Mouse (Mus musculus): ENCODE measurements around the gene Tenm3.

Gene Tenm3

DNA sequence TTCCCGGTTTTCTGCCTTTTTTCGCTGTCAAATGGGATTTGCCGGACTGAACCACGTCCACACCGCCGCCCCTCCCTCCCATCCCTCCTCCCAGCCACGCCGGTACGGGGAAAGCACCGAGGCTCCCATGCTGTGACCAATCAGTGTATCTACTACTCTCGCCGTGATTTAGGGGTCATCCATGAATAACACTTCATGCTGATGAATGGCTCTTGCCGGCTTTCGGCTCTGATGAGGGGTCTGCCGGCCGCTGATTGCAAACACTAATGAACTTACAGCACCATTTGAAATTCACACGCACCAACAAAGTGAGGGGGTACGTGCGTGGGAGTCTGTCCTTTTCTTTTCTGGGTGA, at the start of gene Tenm3:
TSS of gene Tenm3 (minus strand) at position 21 of the 355 bp plus-strand sequence.
- peak; percentile 51 for DNase-seq (ENCODE audit: low spot score)

DNA sequence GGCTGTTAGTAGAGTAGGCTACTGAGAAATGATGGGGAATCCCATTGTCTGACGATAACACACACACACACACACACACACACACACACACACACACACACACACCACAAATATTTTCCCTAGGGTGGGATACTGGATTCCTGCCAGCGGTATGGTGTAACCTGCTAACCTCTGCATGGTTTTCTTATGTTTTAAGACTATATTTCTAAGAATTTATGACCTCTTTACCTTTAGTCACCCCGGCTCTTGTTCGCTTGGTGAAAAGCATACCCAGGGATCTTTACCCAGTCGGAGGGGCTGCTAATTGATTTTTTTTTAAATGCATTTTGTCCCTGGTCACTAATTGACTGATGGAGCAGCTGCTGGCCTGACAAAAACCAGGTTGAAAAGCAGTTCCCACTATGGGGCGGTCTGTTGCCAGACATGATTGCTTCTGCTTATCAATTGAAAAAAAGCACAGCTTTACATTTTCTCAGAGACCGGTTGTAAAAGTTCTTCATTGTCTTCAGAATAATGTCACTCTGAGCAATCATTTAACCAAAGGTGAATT, 46.5 kb upstream of the Tenm3 start:
- no peak for DNase-seq (ENCODE audit: low spot score)

DNA sequence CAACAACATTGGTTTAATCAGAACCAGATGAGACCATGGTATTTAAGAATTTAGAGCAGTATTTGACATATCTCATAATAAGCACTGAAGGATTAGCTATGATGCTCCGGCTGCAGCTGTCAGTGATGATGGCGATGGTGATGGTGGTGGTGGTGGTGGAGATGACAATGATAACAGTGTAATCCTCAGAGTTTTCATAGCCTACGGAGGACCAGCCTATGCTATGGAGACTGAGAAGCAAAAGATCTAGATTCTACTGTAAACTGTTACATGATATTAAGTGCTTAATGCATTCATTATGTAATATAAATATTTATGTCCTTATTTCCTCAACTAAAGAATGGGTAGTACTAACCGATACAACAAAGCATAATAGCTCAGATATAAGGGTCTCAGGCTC, 40.5 kb upstream of the Tenm3 start:
- DNase-seq (ENCODE audit: low spot score) = no peak

DNA sequence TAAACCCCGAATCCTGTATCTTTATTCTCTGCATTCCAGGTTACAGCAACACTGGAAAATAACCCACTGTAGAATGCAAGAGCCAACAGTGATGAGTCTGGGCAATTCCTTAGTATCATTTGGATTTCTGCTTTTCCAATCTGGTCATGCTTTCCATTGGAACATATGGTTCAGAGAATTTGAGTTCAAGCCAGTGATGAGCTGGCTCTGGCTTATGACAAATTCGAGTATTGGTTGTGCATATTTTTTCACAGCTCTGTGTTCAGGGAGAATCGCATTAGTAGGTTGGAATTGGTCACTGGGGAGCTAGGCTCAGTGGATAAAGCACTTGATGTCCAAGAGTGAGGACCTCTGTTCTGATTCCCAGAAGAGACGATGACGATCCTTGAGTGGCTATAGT, 36.8 kb upstream of the Tenm3 start:
- no peak for DNase-seq (ENCODE audit: low spot score)

DNA sequence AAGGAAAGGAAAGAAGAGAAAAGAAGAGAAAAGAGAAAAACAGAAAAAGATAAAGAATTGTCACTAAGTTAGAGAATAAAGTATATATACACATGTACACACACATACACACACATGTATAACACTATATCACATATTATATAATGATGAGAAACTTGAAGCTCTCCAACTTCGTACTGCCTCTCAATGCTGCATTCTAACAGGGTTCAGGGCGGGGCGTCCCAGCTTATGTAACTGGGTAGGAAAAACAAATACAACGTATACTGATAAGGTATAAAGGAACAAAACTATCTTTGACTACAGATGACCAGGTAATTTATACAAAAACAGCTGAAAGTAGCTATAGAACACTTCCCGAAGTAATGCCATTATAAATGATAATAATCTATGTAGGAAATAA, 22.2 kb upstream of the Tenm3 start:
- DNase-seq (ENCODE audit: low spot score) = no peak

DNA sequence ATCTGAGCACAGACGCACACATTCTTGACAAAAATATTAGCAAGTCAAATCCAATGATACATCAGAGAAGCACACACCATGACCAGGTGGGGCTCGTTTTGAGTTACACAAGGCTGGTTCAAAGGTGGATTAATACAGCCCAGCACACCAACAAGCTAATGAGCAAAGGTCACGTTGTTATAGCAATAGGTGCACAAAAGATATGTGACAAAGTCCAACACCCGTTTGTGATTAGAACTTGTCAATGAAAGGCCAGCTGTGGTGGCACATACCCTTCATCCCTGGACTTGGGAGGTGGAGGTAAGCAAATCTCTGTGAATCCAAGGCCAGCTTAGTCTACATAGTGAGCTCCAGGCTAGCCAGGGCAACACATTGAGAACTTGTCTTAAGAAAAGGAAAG, 21.7 kb upstream of the Tenm3 start:
- DNase-seq (ENCODE audit: low spot score) = no peak

DNA sequence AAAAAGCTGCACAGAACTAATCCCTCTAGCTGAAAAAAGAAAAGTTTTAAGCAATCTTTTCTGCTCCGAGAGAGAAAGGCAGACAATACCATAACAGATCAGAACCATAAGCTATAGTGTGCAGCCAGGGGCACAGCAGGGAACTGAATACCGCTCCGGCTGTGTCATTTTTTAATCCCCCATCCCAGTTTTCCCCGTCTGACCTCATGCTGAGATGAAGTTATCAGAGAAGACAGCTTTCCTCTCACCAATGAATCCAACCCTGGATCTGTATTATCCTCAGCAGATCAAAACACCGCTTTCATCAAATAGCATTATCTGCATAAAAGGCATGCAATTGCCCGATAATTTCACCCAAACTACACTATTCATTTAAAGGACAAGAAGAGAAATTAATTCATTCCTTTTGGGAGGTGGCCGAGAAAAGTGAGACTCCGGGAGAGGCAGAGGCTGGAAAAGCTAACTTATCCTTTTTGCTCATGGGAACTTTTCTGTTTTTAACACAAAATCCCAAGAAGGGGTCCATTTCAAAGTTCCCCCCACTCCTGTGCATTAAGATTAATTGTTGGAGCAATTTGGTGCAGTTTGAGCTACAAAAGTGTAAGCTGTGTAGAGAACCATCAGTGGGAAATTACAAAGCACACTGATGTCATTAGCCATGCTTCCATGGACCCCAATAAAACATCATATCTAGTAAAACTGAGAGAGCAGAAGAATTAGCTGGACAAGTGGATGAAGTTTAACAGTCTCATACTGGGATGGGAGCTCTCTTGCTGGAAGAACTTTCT, 6.7 kb upstream of the Tenm3 start:
- DNase-seq (ENCODE audit: low spot score) = no peak

DNA sequence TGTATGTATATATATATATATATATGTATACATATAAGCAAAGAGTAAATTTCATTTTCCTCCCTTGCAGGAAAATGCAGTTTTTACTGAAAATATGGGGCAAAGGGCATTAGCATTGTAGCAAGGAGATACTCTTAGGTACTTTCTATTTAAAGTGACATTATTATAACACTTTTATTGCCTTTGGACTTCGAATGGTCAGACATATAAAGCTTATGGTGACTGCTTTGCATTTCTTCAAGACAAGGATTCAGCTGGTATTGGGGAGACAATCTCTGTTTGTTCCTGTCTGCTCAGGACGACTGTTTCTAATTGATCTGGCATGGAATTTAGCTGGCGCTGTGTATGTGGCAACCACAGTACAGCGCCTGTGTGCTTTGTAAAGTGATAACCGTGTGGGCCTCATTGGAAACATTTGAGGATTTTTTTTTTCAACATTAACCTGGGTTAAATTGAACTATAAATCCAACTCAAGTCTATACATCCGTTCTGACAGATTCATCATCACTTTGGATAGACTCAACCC, 5.4 kb upstream of the Tenm3 start:
- DNase-seq (ENCODE audit: low spot score) = no peak

DNA sequence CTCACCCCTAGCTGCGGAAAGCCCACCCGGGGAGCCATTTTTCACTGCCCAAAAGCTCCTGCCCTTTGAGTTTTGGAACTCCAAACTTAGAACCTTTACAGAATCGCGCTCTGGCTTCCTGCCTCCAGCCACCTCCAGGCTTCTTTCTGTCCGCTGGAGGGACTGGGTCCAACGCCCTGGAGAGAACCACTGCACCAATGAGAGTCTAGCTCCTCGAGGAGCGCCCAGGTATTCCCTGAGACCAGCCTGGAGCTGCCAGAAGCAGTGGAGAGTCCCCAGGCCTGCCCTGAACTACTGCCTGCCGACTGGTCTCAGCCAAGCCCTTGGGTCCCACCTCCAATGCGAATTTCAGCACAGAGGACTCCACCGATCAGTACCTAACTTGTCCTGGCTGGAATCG, 1.2 kb upstream of the Tenm3 start:
- no peak for DNase-seq (ENCODE audit: low spot score)

DNA sequence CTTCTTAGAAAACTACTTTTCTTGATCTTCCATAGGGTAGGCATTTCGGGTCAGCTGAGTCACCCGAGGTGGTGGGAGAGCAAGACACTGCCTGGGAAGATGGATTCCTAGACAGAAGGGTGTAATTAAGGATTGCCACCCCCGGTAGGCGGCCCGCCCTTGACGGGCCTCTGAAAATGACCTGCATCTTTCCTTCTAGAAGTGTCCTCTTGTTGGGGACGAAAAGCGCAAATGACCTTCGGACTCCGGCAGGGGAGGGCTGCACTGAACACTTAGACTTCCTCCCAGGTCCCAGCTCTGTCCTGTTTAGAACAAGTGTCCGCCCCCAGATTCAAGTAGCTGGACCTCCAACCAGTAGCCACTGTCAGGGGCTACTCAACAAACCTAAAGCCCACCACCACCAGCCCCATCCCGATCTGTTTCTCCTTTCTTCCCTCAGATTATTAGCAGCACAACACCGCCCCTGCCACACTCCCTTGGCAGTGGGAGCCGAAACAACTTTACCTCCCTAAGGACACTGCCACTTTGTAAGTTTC, 687 bp upstream of the Tenm3 start:
- DNase-seq (ENCODE audit: low spot score) = no peak

DNA sequence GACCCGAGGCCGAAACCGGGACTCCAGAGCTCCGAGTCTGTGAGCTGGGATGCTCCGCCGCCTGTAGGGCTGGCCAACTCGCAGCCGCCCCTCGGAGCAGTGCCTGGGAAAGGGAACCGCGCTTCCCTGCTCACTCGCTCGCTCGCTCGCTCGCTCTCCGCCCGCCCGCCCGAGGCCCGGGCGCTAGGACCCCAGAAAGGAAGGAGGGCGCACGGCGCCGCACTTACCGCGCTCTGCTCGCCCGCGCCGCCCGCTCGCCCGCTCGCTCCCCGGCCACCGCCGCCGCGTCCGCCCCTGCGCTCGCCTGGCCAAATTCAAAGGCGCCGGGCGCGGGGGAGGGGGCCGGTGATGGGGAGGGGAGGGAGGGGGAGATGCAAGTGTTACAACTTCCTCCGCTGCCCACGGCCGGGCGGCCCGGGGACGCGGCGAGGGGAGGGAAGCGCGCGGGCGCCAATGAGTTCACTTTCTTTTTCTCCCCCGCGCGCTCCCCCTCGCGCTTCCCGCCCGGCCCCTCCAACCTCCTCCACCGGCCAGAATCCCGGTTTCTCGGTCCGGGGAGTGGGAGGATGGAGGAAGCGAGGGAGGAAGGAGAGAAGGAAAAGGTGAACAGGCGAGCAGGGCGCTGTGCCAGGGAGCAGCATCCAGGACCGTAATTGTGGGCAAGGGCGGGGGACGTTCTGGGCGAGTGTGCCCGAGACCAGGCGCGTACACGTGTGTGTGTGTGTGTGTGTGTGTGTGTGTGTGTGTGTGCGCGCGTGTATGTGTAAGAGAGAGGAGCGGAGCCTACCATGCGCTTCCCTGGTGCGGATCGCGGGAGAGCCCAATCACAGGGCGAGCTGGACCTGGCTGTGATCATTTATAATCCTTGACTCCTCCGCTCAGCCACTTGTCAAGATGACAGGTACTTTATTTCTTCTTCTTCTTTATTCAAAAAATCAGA, 490 bp downstream of the Tenm3 start:
- peak; percentile 81 for DNase-seq (ENCODE audit: low spot score)

DNA sequence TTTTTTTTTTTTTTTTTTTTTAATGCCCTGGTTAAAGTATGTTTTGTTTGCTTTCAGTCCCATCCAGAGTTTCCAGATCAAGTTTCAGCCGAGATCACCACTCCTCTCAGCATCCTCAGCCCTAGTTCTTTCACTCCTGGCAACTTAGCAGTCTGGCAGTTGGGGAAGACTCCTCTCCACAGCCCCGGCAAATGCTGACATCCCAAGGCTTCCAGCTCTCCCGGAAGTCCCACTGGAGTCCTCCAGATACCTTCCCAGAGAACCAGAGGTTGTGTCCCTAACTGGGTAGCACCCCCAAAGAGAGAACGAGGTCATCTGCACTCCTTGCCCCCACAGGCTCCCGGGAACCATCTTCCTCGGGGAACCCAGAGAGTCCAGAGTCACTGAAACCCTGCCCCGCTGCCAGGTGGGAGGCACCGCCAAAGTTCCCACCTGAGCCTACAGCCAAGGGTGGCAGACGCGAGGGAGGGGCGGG, 1.2 kb downstream of the Tenm3 start:
- DNase-seq (ENCODE audit: low spot score) = no peak

DNA sequence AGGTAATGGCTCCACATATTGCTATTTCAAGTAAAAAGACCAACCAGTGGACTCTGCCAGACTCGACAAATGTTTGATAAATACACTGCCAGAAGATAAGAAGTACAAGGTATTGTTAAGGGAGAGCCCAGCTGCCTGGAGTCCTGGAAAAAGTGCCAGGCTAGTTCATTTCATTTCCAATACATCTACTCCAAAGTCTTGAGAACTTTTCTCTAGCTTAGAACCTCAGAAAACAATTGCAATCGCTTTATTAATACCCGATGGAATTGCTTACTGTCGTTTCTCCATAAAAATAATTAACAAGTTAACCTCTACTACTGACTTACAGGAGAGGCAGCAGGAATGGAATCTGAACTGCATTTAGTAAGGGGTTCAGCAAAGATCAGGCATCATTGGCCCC, 1.7 kb downstream of the Tenm3 start:
- no peak for DNase-seq (ENCODE audit: low spot score)

DNA sequence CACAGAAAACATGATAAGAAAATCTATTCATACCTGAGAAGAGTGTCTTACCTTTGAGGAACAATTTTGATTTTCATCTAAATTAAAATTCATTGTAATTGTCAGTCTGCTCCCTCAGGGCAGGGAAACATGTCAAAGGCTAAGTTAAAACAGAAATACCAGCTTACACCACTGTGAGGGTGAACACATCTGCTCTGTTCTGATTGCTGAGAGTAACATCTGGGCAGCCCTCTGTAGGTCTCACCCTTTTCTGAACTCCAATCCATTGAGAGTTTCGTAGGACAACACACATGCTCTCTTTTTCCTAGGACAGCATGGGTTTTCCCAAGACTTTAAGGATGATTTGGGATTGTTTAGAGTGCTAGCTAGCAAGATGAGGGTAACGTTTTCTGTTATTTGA, 8.0 kb downstream of the Tenm3 start:
- no peak for DNase-seq (ENCODE audit: low spot score)

DNA sequence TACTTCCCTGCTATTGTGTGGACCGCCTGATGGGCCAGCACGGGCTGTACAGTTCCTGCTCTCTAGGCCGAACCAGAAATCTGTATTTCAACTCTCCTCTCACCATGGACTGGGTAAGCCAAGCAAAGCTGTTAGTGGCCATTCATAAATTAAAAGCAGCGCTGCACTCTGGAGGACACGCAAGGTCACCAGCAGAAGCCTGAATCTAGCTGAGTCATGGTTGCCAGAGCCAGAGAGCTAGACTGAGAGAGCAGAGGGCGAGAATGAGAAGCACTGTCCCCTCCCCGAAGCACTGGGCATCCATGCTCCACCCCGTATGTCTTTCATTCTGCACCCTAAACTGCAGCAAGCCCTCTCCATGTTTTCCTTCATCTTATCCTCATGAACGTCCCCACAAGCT, 16.3 kb downstream of the Tenm3 start:
- DNase-seq (ENCODE audit: low spot score) = no peak

DNA sequence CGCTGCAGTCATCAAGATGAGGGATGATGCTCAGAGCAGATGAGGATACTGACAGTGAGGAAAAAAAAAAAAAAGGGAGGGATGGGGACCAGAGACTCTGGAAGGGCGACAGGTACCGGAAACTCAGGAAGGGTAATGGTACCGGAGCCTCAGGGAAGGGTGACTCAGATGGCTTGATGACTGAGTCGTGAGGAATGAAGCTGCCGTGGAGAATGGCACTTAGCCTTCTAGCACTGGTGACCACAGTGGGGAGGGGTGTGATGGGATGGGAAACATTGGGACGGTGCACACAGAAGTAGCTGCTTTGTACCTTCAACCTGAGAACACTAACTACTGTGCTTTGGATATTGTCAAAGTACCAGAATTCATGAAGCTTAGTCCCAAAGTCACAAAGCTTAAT, 18.1 kb downstream of the Tenm3 start:
- DNase-seq (ENCODE audit: low spot score) = no peak

DNA sequence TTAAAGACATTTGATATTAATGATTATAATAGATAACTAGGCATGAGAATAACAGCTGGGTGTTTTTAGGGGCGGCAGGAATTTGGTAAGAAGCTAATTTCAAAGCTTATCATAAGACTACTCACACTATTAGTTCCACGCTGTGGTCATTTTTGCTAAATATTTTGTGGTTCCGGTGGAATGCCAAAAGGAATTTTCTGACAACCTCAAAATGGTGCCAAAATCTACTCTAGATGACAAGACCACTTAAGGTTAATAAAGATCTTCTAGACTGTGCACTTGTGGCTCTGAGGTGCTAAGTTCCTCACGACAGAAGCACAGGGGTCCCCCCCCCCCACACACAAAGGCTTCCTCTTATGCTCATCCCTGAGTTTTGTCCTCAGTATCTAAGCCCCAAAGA, 21.5 kb downstream of the Tenm3 start:
- DNase-seq (ENCODE audit: low spot score) = no peak

DNA sequence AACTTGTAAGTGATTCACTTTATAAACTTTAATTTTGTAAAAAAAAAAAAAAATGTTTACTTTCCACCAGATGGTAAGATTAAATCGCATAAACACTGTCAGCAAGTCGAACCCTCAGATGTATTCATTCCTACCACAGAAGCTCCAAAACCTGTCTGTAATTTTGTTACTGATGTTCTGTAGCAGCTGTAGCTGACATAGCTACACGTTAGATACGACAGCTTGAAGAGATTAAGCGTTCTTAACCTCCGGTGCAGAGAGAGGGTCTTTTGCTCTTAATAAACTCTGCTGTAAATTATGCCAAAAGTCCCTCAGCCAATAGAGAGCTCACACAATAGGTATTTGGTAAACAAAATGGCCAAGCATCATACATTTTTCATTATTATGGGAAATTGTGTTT, 23.8 kb downstream of the Tenm3 start:
- DNase-seq (ENCODE audit: low spot score) = no peak

DNA sequence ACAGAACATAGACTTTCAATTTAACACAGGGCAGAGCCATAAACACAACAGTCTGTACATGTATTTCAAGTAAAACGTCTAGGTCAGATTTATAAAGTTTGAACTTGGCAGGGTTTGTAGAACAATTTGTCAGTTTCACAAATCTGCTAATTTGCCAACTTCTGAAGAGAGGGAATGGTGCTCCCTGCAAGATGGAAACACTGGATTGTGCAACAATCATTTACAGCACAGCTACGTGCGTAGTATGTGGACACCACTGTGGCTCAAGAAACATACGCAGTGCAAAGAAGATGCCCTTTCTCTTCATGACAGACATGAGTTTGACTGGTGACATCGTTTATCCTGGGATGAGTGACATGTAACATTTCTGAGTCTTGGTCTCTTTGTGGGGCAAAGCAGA, 24.4 kb downstream of the Tenm3 start:
- no peak for DNase-seq (ENCODE audit: low spot score)

DNA sequence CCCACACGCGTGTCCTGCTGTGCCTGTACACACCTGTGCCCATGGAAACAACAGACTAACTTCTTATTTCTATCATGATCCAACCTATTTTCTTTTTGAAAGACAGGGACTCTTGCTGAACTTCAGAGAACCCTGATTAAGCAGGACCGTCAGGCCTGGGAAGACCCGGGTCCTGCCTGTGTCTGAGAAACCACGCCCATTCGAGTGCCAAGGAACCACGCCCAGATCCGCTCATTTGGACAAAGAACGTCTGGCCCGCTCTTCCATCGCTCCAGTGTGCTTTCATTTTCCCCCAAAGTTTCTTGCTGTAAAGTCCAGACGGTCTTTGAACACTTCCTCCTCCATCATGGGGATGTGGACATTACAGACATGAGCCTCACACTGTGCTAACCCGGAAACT, 26.8 kb downstream of the Tenm3 start:
- no peak for DNase-seq (ENCODE audit: low spot score)

DNA sequence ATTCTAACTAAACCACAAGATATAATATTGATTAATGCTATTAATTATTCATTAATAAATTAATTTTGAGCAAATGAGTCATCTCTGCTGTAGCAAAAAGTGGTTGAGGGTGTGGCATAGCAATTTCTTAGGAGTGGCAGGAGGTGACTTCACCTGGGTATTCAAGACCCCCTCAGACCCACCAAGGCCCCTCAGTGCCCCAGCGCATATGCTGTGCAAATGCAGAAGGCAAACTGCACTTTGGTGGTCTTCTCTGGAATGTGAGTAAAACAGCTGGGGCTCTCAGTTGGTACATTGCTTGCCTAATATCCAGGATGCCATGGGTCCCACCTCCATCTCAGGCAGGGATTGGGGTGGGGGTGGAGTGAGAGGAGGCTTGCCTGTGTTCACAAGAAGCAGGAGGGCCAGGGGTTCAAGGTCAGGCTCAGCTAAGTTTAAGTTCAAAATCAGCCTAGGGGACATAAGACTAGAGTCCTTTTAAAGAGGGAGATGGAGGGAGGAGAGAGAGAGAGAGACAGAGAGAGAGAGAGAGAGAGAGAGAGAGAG, 31.5 kb downstream of the Tenm3 start:
- DNase-seq (ENCODE audit: low spot score) = no peak

DNA sequence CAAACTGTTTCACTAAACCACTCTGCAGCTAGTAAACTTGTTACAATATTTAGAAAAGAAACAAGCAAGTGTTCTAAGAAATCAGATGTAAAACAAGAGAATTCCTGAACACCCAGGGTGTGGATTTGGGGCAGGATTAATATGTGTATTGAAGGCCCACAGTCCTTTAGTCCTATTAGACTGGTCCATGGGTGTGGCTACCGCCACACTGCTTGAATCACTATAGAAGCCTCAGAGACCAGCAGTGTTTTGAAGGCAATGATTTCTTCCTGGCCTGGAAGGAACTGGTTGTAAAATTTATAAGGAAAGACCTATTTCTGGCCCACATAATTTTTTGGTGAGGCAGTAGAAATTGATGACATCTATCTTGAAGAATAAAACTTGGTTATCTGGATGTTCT, 33.1 kb downstream of the Tenm3 start:
- DNase-seq (ENCODE audit: low spot score) = no peak
